Mouse (Mus musculus) brain, embryonic 14.5 days (tissue): ENCODE measurements around the gene Slc18b1. TPM values are rescaled to one million over a fixed set of nuclear protein-coding genes. Genes with fewer than 3 reads are reported as not detected.

Source experiments
- DNase-seq: peaks from one replicate; pipeline ENCODE4 v3.0.0-alpha.2; 2011; ENCODE audit warnings: low read depth
- CTCF ChIP-seq: fragments of 200-500 bp; IDR thresholded peaks from 2 replicates; pipeline ENCODE4 v1.5.1; 2012; ENCODE audit warnings: inconsistent platforms, mild to moderate bottlenecking, moderate library complexity, borderline replicate concordance; ENCODE audit not compliant: insufficient read depth, insufficient read length; ENCODE audit errors: extremely low read depth
- POLR2A ChIP-seq: fragments of 200-500 bp; IDR thresholded peaks from 2 replicates; pipeline ENCODE4 v1.6.1; 2012; ENCODE audit warnings: mild to moderate bottlenecking, inconsistent platforms, borderline replicate concordance; ENCODE audit not compliant: poor library complexity, insufficient read depth, insufficient read length, severe bottlenecking; ENCODE audit errors: extremely low read depth
- polyA plus RNA-seq: library from polyadenylated mRNA; depleted of rRNA; stranded (reverse); fragments of >200 nt; gene quantifications from 2 replicates; pipeline ENCODE4 v1.2.3, GENCODE M21; 2012

The Slc18b1 gene
- polyA plus RNA-seq, 1 experiment, result 28.3 TPM

- DNase-seq, result peak; percentile 100
- TF ChIP-seq POLR2A (peak; percentile 94; the same call in 1 of the 2 replicates), CTCF (no peak)
Observed at GRCm38 (mm10) chr10:23787062-23787821, 9.5 kb upstream of the Slc18b1 start, which contains the start of gene Rps12. Rps12 (minus strand) TSS chr10:23787275.

- no peak for DNase-seq
- no peak for TF ChIP-seq POLR2A
Observed at GRCm38 (mm10) chr10:23788056-23788600, 8.7 kb upstream of the Slc18b1 start.

- TF ChIP-seq CTCF, result no peak
- no peak for TF ChIP-seq POLR2A
- peak; percentile 60 for DNase-seq
Observed at GRCm38 (mm10) chr10:23795871-23796520, 790 bp upstream of the Slc18b1 start.

GRCm38 (mm10) chr10:23797606-23798005 lies 820 bp downstream of the Slc18b1 start:
- TF ChIP-seq POLR2A (no peak), CTCF (no peak)
- DNase-seq, result no peak

GRCm38 (mm10) chr10:23798142-23798541 lies 1.4 kb downstream of the Slc18b1 start:
- no peak for TF ChIP-seq CTCF
- TF ChIP-seq POLR2A, result no peak
- no peak for DNase-seq

- DNase-seq, result no peak
- TF ChIP-seq POLR2A (no peak), CTCF (no peak)
Observed at GRCm38 (mm10) chr10:23799933-23800332, 3.1 kb downstream of the Slc18b1 start.

- TF ChIP-seq CTCF, result no peak
- TF ChIP-seq POLR2A, result no peak
- no peak for DNase-seq
Observed at GRCm38 (mm10) chr10:23802911-23803310, 6.1 kb downstream of the Slc18b1 start.

- DNase-seq, result no peak
- no peak for TF ChIP-seq CTCF
- TF ChIP-seq POLR2A, result no peak
Observed at GRCm38 (mm10) chr10:23804665-23805064, 7.9 kb downstream of the Slc18b1 start.

- DNase-seq, result no peak
Observed at GRCm38 (mm10) chr10:23806201-23806600, 9.4 kb downstream of the Slc18b1 start.

GRCm38 (mm10) chr10:23811635-23812437 lies 15.1 kb downstream of the Slc18b1 start:
- peak; percentile 72; the same call in 1 of the 2 replicates for TF ChIP-seq CTCF
- TF ChIP-seq POLR2A, result no peak
- DNase-seq, result peak; percentile 83

More at GRCm38 (mm10) chr10:23806201-23806600, 9.4 kb downstream of the Slc18b1 start:
- TF ChIP-seq POLR2A (no peak), CTCF (no peak)

- no peak for DNase-seq
- TF ChIP-seq POLR2A (no peak), CTCF (no peak)
Observed at GRCm38 (mm10) chr10:23812438-23812759, 15.6 kb downstream of the Slc18b1 start.
